Mouse (Mus musculus) MEL (cell line): Measurements from ENCODE around the gene Gpn2.

ENCODE experiments used
- POLR2A ChIP-seq, 2 experiments: IDR thresholded peaks; 2 replicates each; pipeline ENCODE4 v1.6.1; 2011 to 2012; ENCODE audit warnings: low read length in 2 of 2, mild to moderate bottlenecking in 2 of 2, control low read depth in 1 of 2, improper control_type of control experiment in 1 of 2, low read depth in 1 of 2, moderate library complexity in 1 of 2; ENCODE audit not compliant: control insufficient read depth in 1 of 2, insufficient read depth in 1 of 2, poor library complexity in 1 of 2
- ZMIZ1 ChIP-seq: IDR thresholded peaks from 2 replicates; pipeline ENCODE4 v1.6.1; 2012; ENCODE audit warnings: low read depth, mild to moderate bottlenecking, inconsistent platforms, low read length, improper control_type of control experiment, moderate library complexity

GRCm38 (mm10) chr4:133633332-133634042, 49.3 kb downstream of the Gpn2 start:
- TF ChIP-seq ZMIZ1, result no peak
- TF ChIP-seq POLR2A (IDR thresholded peaks at IDR 0.05; ENCODE audit: control insufficient read depth in 1 of 2, insufficient read depth in 1 of 2, low read depth in 1 of 2, low read length in 2 of 2, poor library complexity in 1 of 2), result peak; percentile 21 to 52
